Mouse (Mus musculus): ENCODE results near the gene Sod2.
"Not testable (repeated sequence)": the region's sequence is repeated elsewhere in the genome, so short reads cannot be mapped to it uniquely, and the experiment has no call there.

- not testable (repeated sequence) for TF ChIP-seq CTCF (IDR thresholded peaks at IDR 0.05; ENCODE audit: insufficient read depth, low read length); POLR2A (IDR thresholded peaks at IDR 0.05; ENCODE audit: borderline replicate concordance, extremely low read depth, low read depth, low read length)
These were observed 47.3 kb upstream of the Sod2 start for GRCm38 (mm10) chr17:12959377-12959776.

Measured in lung, adult 2 months (tissue).